Mouse (Mus musculus) liver, embryonic 14.5 days (tissue): ENCODE results near the gene Phip. TPM values are rescaled to one million over a fixed set of nuclear protein-coding genes. Genes with fewer than 3 reads are reported as not detected.

ENCODE experiments used
- ATAC-seq: fragments of 200-750 bp; cut with Nextera tagmentation; 2 replicates; pipeline ENCODE4 v1.8.0; 2017; ENCODE audit warnings: moderate number of reproducible peaks, mild to moderate bottlenecking, moderate library complexity; ENCODE audit not compliant: insufficient read depth
- DNase-seq, 3 experiments: peaks; one replicate each; pipeline ENCODE4 v3.0.0-alpha.2; 2012 to 2013; ENCODE audit warnings: low read depth in 3 of 3, low spot score in 3 of 3
- H3K27ac ChIP-seq: fragments of 300-500 bp; sonication (generic); 2 replicates; pipeline ENCODE4 v1.5.1; 2014; ENCODE audit warnings: moderate library complexity, mild to moderate bottlenecking, control low read depth, inconsistent platforms
- H3K27me3 ChIP-seq: fragments of 300-500 bp; sonication (generic); 2 replicates; pipeline ENCODE4 v1.6.1; 2014; ENCODE audit warnings: mild to moderate bottlenecking, low read length, moderate library complexity; ENCODE audit not compliant: control insufficient read depth, insufficient read depth
- H3K36me3 ChIP-seq: fragments of 300-500 bp; sonication (generic); replicated peaks from 2 replicates; pipeline ENCODE4 v1.6.1; 2014; ENCODE audit warnings: low read depth; ENCODE audit not compliant: control insufficient read depth, insufficient read depth
- H3K4me1 ChIP-seq, 2 experiments: fragments of 200-500 bp in 1 of 2; fragments of 300-500 bp in 1 of 2; sonication (generic) in 1 of 2; replicated peaks; 2 replicates each; pipeline ENCODE4 v1.6.1; 2012 to 2014; ENCODE audit warnings: antibody characterized with exemption in 1 of 2, inconsistent platforms in 1 of 2, low read length in 1 of 2; ENCODE audit not compliant: control insufficient read depth in 2 of 2, insufficient read depth in 2 of 2
- H3K4me2 ChIP-seq: fragments of 300-500 bp; sonication (generic); 2 replicates; pipeline ENCODE4 v1.6.1; 2014; ENCODE audit warnings: low read depth, mild to moderate bottlenecking, control low read depth, moderate library complexity
- H3K4me3 ChIP-seq, 2 experiments: fragments of 200-500 bp in 1 of 2; fragments of 300-500 bp in 1 of 2; sonication (generic) in 1 of 2; 2 replicates each; pipeline ENCODE4 v1.5.1; 2012 to 2014; ENCODE audit warnings: low read depth in 2 of 2, low read length in 2 of 2, mild to moderate bottlenecking in 2 of 2, control low read depth in 1 of 2, inconsistent platforms in 1 of 2, moderate library complexity in 1 of 2; ENCODE audit not compliant: insufficient read depth in 1 of 2
- H3K9ac ChIP-seq: fragments of 300-500 bp; sonication (generic); replicated peaks from 2 replicates; pipeline ENCODE4 v1.6.1; 2014; ENCODE audit warnings: mild to moderate bottlenecking, control low read depth, moderate library complexity
- H3K9me3 ChIP-seq: fragments of 300-500 bp; sonication (generic); 2 replicates; pipeline ENCODE4 v1.6.1; 2016; ENCODE audit warnings: low read length, mixed read lengths; ENCODE audit not compliant: control insufficient read depth
- CTCF ChIP-seq: IDR thresholded peaks from 2 replicates; pipeline ENCODE4 v1.5.1; 2016; ENCODE audit warnings: antibody characterized with exemption, low read depth, control low read depth
- EP300 ChIP-seq: IDR thresholded peaks from 2 replicates; pipeline ENCODE4 v1.6.1; 2016; ENCODE audit warnings: antibody characterized with exemption, low read depth
- WGBS: fragments of 180-500 bp; shearing (Covaris S2); extraction: QIAGEN DNeasy Blood & Tissue Kit; methylation state at CpG from one replicate; pipeline ENCODE4 v1.1.7; 2014; ENCODE audit not compliant: insufficient replicate concordance; 5-methylcytosine and 5-hydroxymethylcytosine counted together
- polyA plus RNA-seq, 2 experiments: library from polyadenylated mRNA; depleted of rRNA in 1 of 2; stranded (reverse) in 1 of 2; unstranded in 1 of 2; fragments of >200 nt; fragmentation: Nextera tagmentation in 1 of 2; extraction: Ambion mirVana in 1 of 2; gene quantifications; 2 replicates each; pipeline versions ENCODE4 v1.2.1 to v1.2.3; 2012 to 2014

Gene Phip
- polyA plus RNA-seq, 2 experiments = 3.5 to 17.7 TPM

DNA sequence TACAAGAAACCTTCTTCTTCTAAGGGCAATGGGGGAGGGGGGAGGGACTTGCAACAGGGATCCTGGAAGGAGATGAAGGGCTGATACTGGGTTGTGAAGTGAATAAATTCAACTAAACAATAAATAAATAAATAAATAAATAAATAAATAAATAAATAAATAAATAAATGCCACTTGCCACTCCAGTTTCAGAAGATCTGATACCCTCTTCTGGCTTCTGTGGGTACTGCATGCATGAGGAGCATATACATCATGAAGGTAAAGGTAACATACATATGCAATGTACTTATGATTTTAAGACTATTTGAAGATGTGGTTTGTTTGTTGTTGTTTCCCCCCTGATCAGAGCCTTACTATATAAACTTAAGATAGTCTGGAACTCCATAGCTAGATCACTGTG, 91.1 kb downstream of the Phip start:
- Histone ChIP-seq H3K27me3 (no peaks in the 10 kb centered on the region), H3K4me1 (no peaks in the 10 kb centered on the region), H3K36me3 (peaks cover 32% of the 10 kb centered on the region), H3K9ac (no peak overlapping the region), H3K4me2 (no peak overlapping the region), H3K4me3 (no peak overlapping the region), H3K9me3 (no peaks in the 10 kb centered on the region), H3K27ac (no peak overlapping the region)
- DNase-seq (no peak), ATAC-seq (no peak)
- TF ChIP-seq CTCF = no peak; the same call in 1 of the 2 replicates
- TF ChIP-seq EP300 = no peak

- no peak overlapping the region for H3K4me3 ChIP-seq
- TF ChIP-seq CTCF = no peak
- no peak for TF ChIP-seq EP300
- H3K27me3 ChIP-seq = no peaks in the 10 kb centered on the region
- no peak for ATAC-seq
- no peak overlapping the region for H3K4me2 ChIP-seq
- peaks cover 43% of the 10 kb centered on the region for H3K36me3 ChIP-seq
- no peak overlapping the region for H3K9ac ChIP-seq
- no peaks in the 10 kb centered on the region for H3K4me1 ChIP-seq
- 78% methylated on average over 1 of the region's 1 CpGs for WGBS
- H3K9me3 ChIP-seq = no peaks in the 10 kb centered on the region
- H3K27ac ChIP-seq = no peak overlapping the region
- no peak for DNase-seq
Observed at GRCm38 (mm10) chr9:82877078-82877477, 98.2 kb downstream of the Phip start.

DNA sequence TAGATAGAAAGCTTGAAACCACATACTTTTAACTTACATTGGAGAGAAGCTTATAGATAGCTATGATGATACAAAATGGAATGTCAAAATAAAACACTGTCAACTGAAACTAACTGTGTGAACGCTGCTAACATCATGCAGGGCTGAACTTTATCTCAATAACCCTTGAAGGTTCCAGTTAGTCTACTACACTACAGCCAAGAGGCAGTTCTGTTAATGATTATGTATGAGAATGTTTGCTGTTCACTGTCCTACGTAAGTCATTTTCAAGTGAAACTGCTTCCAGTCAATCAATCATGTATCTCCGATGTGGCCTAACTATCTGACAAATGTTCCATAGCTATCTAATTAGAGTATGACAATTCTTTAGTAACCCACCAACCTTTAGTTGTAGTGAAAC, 107.6 kb downstream of the Phip start:
- H3K9ac ChIP-seq = no peak overlapping the region
- H3K27ac ChIP-seq = no peak overlapping the region
- 78% methylated on average over 3 of the region's 3 CpGs for WGBS
- H3K9me3 ChIP-seq = no peaks in the 10 kb centered on the region
- H3K27me3 ChIP-seq = no peaks in the 10 kb centered on the region
- peaks cover 12% of the 10 kb centered on the region for H3K36me3 ChIP-seq
- no peak overlapping the region for H3K4me3 ChIP-seq
- no peak overlapping the region for H3K4me2 ChIP-seq
- ATAC-seq (no peak), DNase-seq (no peak)
- H3K4me1 ChIP-seq = no peaks in the 10 kb centered on the region
- TF ChIP-seq EP300 (no peak), CTCF (no peak)

- Histone ChIP-seq H3K27ac (no peak overlapping the region), H3K36me3 (peaks cover 7% of the 10 kb centered on the region), H3K9me3 (no peaks in the 10 kb centered on the region), H3K27me3 (no peaks in the 10 kb centered on the region), H3K4me3 (no peak overlapping the region), H3K4me1 (no peaks in the 10 kb centered on the region), H3K9ac (no peak overlapping the region), H3K4me2 (no peak overlapping the region)
- DNase-seq (no peak), ATAC-seq (no peak)
- TF ChIP-seq CTCF (no peak), EP300 (no peak)
- WGBS = 87% methylated on average over 1 of the region's 1 CpGs
Observed at GRCm38 (mm10) chr9:82866121-82866520, 109.2 kb downstream of the Phip start.

GRCm38 (mm10) chr9:82861775-82862430, 113.4 kb downstream of the Phip start:
- DNase-seq = no peak

More at GRCm38 (mm10) chr9:82861775-82862430, 113.4 kb downstream of the Phip start:
- Histone ChIP-seq H3K9ac (no peak overlapping the region), H3K27ac (no peak overlapping the region), H3K9me3 (no peaks in the 10 kb centered on the region), H3K4me1 (no peaks in the 10 kb centered on the region), H3K27me3 (no peaks in the 10 kb centered on the region), H3K36me3 (no peaks in the 10 kb centered on the region), H3K4me3 (no peak overlapping the region), H3K4me2 (no peak overlapping the region)
- no peak for TF ChIP-seq CTCF
- TF ChIP-seq EP300 = no peak
- no peak for ATAC-seq
- WGBS = 69% methylated on average over 3 of the region's 3 CpGs
